Mouse (Mus musculus) liver, embryonic 14.5 days (tissue): ENCODE results near the gene Ninl. TPM values are rescaled to one million over a fixed set of nuclear protein-coding genes. Genes with fewer than 3 reads are reported as not detected.

Experiments used
- ATAC-seq: fragments of 200-750 bp; cut with Nextera tagmentation; 2 replicates; pipeline ENCODE4 v1.8.0; 2017; ENCODE audit warnings: moderate number of reproducible peaks, mild to moderate bottlenecking, moderate library complexity; ENCODE audit not compliant: insufficient read depth
- DNase-seq, 3 experiments: peaks; one replicate each; pipeline ENCODE4 v3.0.0-alpha.2; 2012 to 2013; ENCODE audit warnings: low read depth in 3 of 3, low spot score in 3 of 3
- H3K27ac ChIP-seq: fragments of 300-500 bp; sonication (generic); 2 replicates; pipeline ENCODE4 v1.5.1; 2014; ENCODE audit warnings: moderate library complexity, mild to moderate bottlenecking, control low read depth, inconsistent platforms
- H3K27me3 ChIP-seq: fragments of 300-500 bp; sonication (generic); 2 replicates; pipeline ENCODE4 v1.6.1; 2014; ENCODE audit warnings: mild to moderate bottlenecking, low read length, moderate library complexity; ENCODE audit not compliant: control insufficient read depth, insufficient read depth
- H3K36me3 ChIP-seq: fragments of 300-500 bp; sonication (generic); replicated peaks from 2 replicates; pipeline ENCODE4 v1.6.1; 2014; ENCODE audit warnings: low read depth; ENCODE audit not compliant: control insufficient read depth, insufficient read depth
- H3K4me1 ChIP-seq, 2 experiments: fragments of 200-500 bp in 1 of 2; fragments of 300-500 bp in 1 of 2; sonication (generic) in 1 of 2; replicated peaks; 2 replicates each; pipeline ENCODE4 v1.6.1; 2012 to 2014; ENCODE audit warnings: antibody characterized with exemption in 1 of 2, inconsistent platforms in 1 of 2, low read length in 1 of 2; ENCODE audit not compliant: control insufficient read depth in 2 of 2, insufficient read depth in 2 of 2
- H3K4me2 ChIP-seq: fragments of 300-500 bp; sonication (generic); 2 replicates; pipeline ENCODE4 v1.6.1; 2014; ENCODE audit warnings: low read depth, mild to moderate bottlenecking, control low read depth, moderate library complexity
- H3K4me3 ChIP-seq, 2 experiments: fragments of 200-500 bp in 1 of 2; fragments of 300-500 bp in 1 of 2; sonication (generic) in 1 of 2; 2 replicates each; pipeline ENCODE4 v1.5.1; 2012 to 2014; ENCODE audit warnings: low read depth in 2 of 2, low read length in 2 of 2, mild to moderate bottlenecking in 2 of 2, control low read depth in 1 of 2, inconsistent platforms in 1 of 2, moderate library complexity in 1 of 2; ENCODE audit not compliant: insufficient read depth in 1 of 2
- H3K9ac ChIP-seq: fragments of 300-500 bp; sonication (generic); replicated peaks from 2 replicates; pipeline ENCODE4 v1.6.1; 2014; ENCODE audit warnings: mild to moderate bottlenecking, control low read depth, moderate library complexity
- H3K9me3 ChIP-seq: fragments of 300-500 bp; sonication (generic); 2 replicates; pipeline ENCODE4 v1.6.1; 2016; ENCODE audit warnings: low read length, mixed read lengths; ENCODE audit not compliant: control insufficient read depth
- CTCF ChIP-seq: IDR thresholded peaks from 2 replicates; pipeline ENCODE4 v1.5.1; 2016; ENCODE audit warnings: antibody characterized with exemption, low read depth, control low read depth
- EP300 ChIP-seq: IDR thresholded peaks from 2 replicates; pipeline ENCODE4 v1.6.1; 2016; ENCODE audit warnings: antibody characterized with exemption, low read depth
- WGBS: fragments of 180-500 bp; shearing (Covaris S2); extraction: QIAGEN DNeasy Blood & Tissue Kit; methylation state at CpG from one replicate; pipeline ENCODE4 v1.1.7; 2014; ENCODE audit not compliant: insufficient replicate concordance; 5-methylcytosine and 5-hydroxymethylcytosine counted together
- polyA plus RNA-seq, 2 experiments: library from polyadenylated mRNA; depleted of rRNA in 1 of 2; stranded (reverse) in 1 of 2; unstranded in 1 of 2; fragments of >200 nt; fragmentation: Nextera tagmentation in 1 of 2; extraction: Ambion mirVana in 1 of 2; gene quantifications; 2 replicates each; pipeline versions ENCODE4 v1.2.1 to v1.2.3; 2012 to 2014

Ninl gene
- polyA plus RNA-seq (2012; rRNA removed) = 7.2 and 17.3 TPM in 2 replicates
- 7.0 and 9.8 TPM in 2 replicates for polyA plus RNA-seq (2014; fragmentation: Nextera tagmentation; extraction: Ambion mirVana)

- H3K9me3 ChIP-seq = no peaks in the 10 kb centered on the region
- peak within 1 kb of the TSS; percentile 96 for H3K4me2 ChIP-seq
- H3K4me3 ChIP-seq = peak within 1 kb of the TSS; percentile 89 to 91
- H3K27me3 ChIP-seq = no peaks in the 10 kb centered on the region
- H3K9ac ChIP-seq = peak within 1 kb of the TSS; percentile 100
- peak within 1 kb of the TSS; percentile 98 for H3K27ac ChIP-seq
- H3K36me3 ChIP-seq = peaks cover 1% of the 10 kb centered on the region
- TF ChIP-seq CTCF (no peak), EP300 (peak; percentile 62)
- ATAC-seq (peak; percentile 81), DNase-seq (peak; percentile 89 to 94 (median 93))
- peaks cover 19 to 29% of the 10 kb centered on the region in 2 experiments for H3K4me1 ChIP-seq
- WGBS = 1% methylated on average over 34 of the region's 34 CpGs
These were observed at the start of gene Ninl, which contains the start of gene Nanp for GRCm38 (mm10) chr2:151039232-151039695. Ninl (minus strand) TSS chr2:151039382. Nanp (minus strand) TSS chr2:151039398.

GRCm38 (mm10) chr2:151056637-151057036, 17.5 kb upstream of the Ninl start:
- no peak overlapping the region for H3K4me3 ChIP-seq

GRCm38 (mm10) chr2:151040411-151040810, 1.2 kb upstream of the Ninl start:
- H3K27me3 ChIP-seq = no peaks in the 10 kb centered on the region
- H3K27ac ChIP-seq = no peak overlapping the region
- H3K9me3 ChIP-seq = no peaks in the 10 kb centered on the region
- DNase-seq (no peak), ATAC-seq (no peak)
- peak overlapping the region; percentile 96 for H3K4me2 ChIP-seq
- H3K9ac ChIP-seq = peak overlapping the region; percentile 62
- H3K36me3 ChIP-seq = no peaks in the 10 kb centered on the region; the same call in none of the 2 replicates
- H3K4me3 ChIP-seq = peak overlapping the region in 1 of 2 experiments; percentile 91; a peak in 2 of 4 replicates
- no peak for TF ChIP-seq EP300
- no peak for TF ChIP-seq CTCF
- 69% methylated on average over 1 of the region's 1 CpGs for WGBS
- peaks cover 14 to 19% of the 10 kb centered on the region in 2 experiments for H3K4me1 ChIP-seq

More at GRCm38 (mm10) chr2:151056637-151057036, 17.5 kb upstream of the Ninl start:
- ATAC-seq (no peak), DNase-seq (no peak)
- Histone ChIP-seq H3K9ac (no peak overlapping the region), H3K27ac (no peak overlapping the region), H3K4me1 (no peaks in the 10 kb centered on the region), H3K9me3 (no peaks in the 10 kb centered on the region), H3K4me2 (no peak overlapping the region), H3K36me3 (no peaks in the 10 kb centered on the region), H3K27me3 (no peaks in the 10 kb centered on the region)
- TF ChIP-seq EP300 = no peak
- TF ChIP-seq CTCF = no peak
- 62% methylated on average over 1 of the region's 1 CpGs for WGBS

GRCm38 (mm10) chr2:151039726-151040125, 544 bp upstream of the Ninl start:
- Histone ChIP-seq H3K9me3 (no peaks in the 10 kb centered on the region), H3K4me2 (peak overlapping the region; percentile 96), H3K4me1 (peaks cover 16 to 26% of the 10 kb centered on the region in 2 experiments), H3K4me3 (peak overlapping the region; percentile 89 to 91), H3K9ac (peak overlapping the region; percentile 62), H3K27me3 (no peaks in the 10 kb centered on the region), H3K36me3 (no peaks in the 10 kb centered on the region; the same call in none of the 2 replicates), H3K27ac (peak overlapping the region; percentile 4)
- ATAC-seq = peak; percentile 8; the same call in 1 of the 2 replicates
- DNase-seq = peak in 2 of 3 experiments; percentile 5 to 19
- 35% methylated on average over 8 of the region's 8 CpGs for WGBS
- TF ChIP-seq CTCF = peak; percentile 20; the same call in 1 of the 2 replicates
- TF ChIP-seq EP300 = no peak

GRCm38 (mm10) chr2:151038811-151039222, 365 bp downstream of the Ninl start:
- Histone ChIP-seq H3K27ac (peak overlapping the region; percentile 98), H3K4me2 (peak overlapping the region; percentile 96), H3K9ac (peak overlapping the region; percentile 100), H3K4me3 (peak overlapping the region; percentile 89 to 91), H3K36me3 (peaks cover 5% of the 10 kb centered on the region), H3K4me1 (peaks cover 22 to 33% of the 10 kb centered on the region in 2 experiments), H3K9me3 (no peaks in the 10 kb centered on the region), H3K27me3 (no peaks in the 10 kb centered on the region)
- ATAC-seq (peak; percentile 37), DNase-seq (peak; percentile 7 to 31 (median 9))
- WGBS = 0% methylated on average over 30 of the region's 30 CpGs
- TF ChIP-seq EP300 (no peak), CTCF (no peak)
